ENCODE assay signal across 17 mouse cellular contexts in genomic region chr9:43765419-43766179, GRCm38 (mm10). TPM values are rescaled to one million over a fixed set of nuclear protein-coding genes. Genes with fewer than 3 reads are reported as not detected.
DNase-seq lines count a peak whose midpoint lies in the region; ATAC-seq lines count a peak whose summit lies in the region.
"Had no signal": no experiment of that assay in that cellular context is flagged by ENCODE, and none has a peak within 500 bp of the region (broad histone marks: within the 10 kb centered on the region; RNA-seq: fewer than 3 reads in every experiment).

No protein-coding gene starts in this region.

- H3K27ac ChIP-seq in hindbrain, embryonic 10.5 days: peak overlapping the region; percentile 56
- no peak overlapping the region for H3K27ac ChIP-seq in hindbrain, embryonic 14.5 days
- H3K27ac ChIP-seq in midbrain, embryonic 10.5 days (replicated peaks): peak overlapping the region; percentile 61
- no peak overlapping the region for H3K27ac ChIP-seq in midbrain, embryonic 16.5 days (ENCODE audit: low read length)
- peak overlapping the region; percentile 47; the same call in 1 of the 2 replicates for H3K27ac ChIP-seq in embryonic facial prominence, embryonic 12.5 days
- H3K27ac ChIP-seq: lung, embryonic 15.5 days; neural tube, embryonic 12.5 days had no signal

- H3K36me3 ChIP-seq in hindbrain, embryonic 10.5 days: peaks cover 6% of the 10 kb centered on the region; the same call in 1 of the 2 replicates
- H3K36me3 ChIP-seq in hindbrain, embryonic 14.5 days (replicated peaks; ENCODE audit: control insufficient read depth, insufficient read depth): no peaks in the 10 kb centered on the region
- H3K36me3 ChIP-seq in midbrain, embryonic 10.5 days: peaks cover 18% of the 10 kb centered on the region
- H3K36me3 ChIP-seq in midbrain, embryonic 16.5 days (ENCODE audit: control insufficient read depth, insufficient read depth, low read length): no peaks in the 10 kb centered on the region
- H3K36me3 ChIP-seq in embryonic facial prominence, embryonic 12.5 days: no peaks in the 10 kb centered on the region; the same call in 1 of the 2 replicates
- H3K36me3 ChIP-seq: lung, embryonic 15.5 days had no signal

- WGBS in hindbrain, embryonic 10.5 days: 66% methylated on average over 14 of the region's 14 CpGs
- WGBS in hindbrain, embryonic 14.5 days: 50% methylated on average over 14 of the region's 14 CpGs
- 70% methylated on average over 14 of the region's 14 CpGs for WGBS in midbrain, embryonic 10.5 days
- 53% methylated on average over 14 of the region's 14 CpGs for WGBS in midbrain, embryonic 16.5 days
- 62% methylated on average over 14 of the region's 14 CpGs for whole genome bisulfite sequencing in embryonic facial prominence, embryonic 12.5 days

- no peak overlapping the region for H3K4me2 ChIP-seq in hindbrain, embryonic 14.5 days (replicated peaks)
- H3K4me2 ChIP-seq in midbrain, embryonic 16.5 days (ENCODE audit: low read length): no peak overlapping the region
- no peak overlapping the region for H3K4me2 ChIP-seq in embryonic facial prominence, embryonic 12.5 days (replicated peaks)
- H3K4me2 ChIP-seq: liver, embryonic 11.5 days; lung, embryonic 15.5 days; neural tube, embryonic 12.5 days had no signal

- H3K9me3 ChIP-seq in hindbrain, embryonic 10.5 days: peaks cover 5% of the 10 kb centered on the region; the same call in 1 of the 2 replicates
- no peaks in the 10 kb centered on the region for H3K9me3 ChIP-seq in hindbrain, embryonic 14.5 days (ENCODE audit: control insufficient read depth, low read length)
- peaks cover 6% of the 10 kb centered on the region; the same call in 1 of the 2 replicates for H3K9me3 ChIP-seq in midbrain, embryonic 10.5 days (replicated peaks)
- no peaks in the 10 kb centered on the region for H3K9me3 ChIP-seq in midbrain, embryonic 16.5 days (replicated peaks; ENCODE audit: control insufficient read depth, low read length, poor library complexity, severe bottlenecking)
- H3K9me3 ChIP-seq in embryonic facial prominence, embryonic 12.5 days: no peaks in the 10 kb centered on the region
- H3K9me3 ChIP-seq: lung, embryonic 15.5 days; neural tube, embryonic 12.5 days had no signal

- no peak overlapping the region for H3K4me3 ChIP-seq in hindbrain, embryonic 10.5 days
- no peak overlapping the region for H3K4me3 ChIP-seq in hindbrain, embryonic 14.5 days (replicated peaks; ENCODE audit: low read length)
- no peak overlapping the region for H3K4me3 ChIP-seq in midbrain, embryonic 10.5 days
- H3K4me3 ChIP-seq in midbrain, embryonic 16.5 days (ENCODE audit: low read depth, low read length): no peak overlapping the region
- H3K4me3 ChIP-seq in embryonic facial prominence, embryonic 12.5 days: no peak overlapping the region
- H3K4me3 ChIP-seq: erythroblast, embryonic 14.5 days; lung, embryonic 15.5 days; megakaryocyte, embryonic 14.5 days; neural tube, embryonic 12.5 days had no signal

- no peaks in the 10 kb centered on the region for H3K27me3 ChIP-seq in hindbrain, embryonic 10.5 days (ENCODE audit: insufficient read depth, poor library complexity, severe bottlenecking)
- H3K27me3 ChIP-seq in hindbrain, embryonic 14.5 days (ENCODE audit: control insufficient read depth, insufficient read depth, low read length): no peaks in the 10 kb centered on the region
- H3K27me3 ChIP-seq in midbrain, embryonic 10.5 days (ENCODE audit: low read depth, poor library complexity, severe bottlenecking): no peaks in the 10 kb centered on the region
- H3K27me3 ChIP-seq in midbrain, embryonic 16.5 days (ENCODE audit: control insufficient read depth, insufficient read depth, low read depth, low read length): no peaks in the 10 kb centered on the region
- no peaks in the 10 kb centered on the region for H3K27me3 ChIP-seq in embryonic facial prominence, embryonic 12.5 days
- H3K27me3 ChIP-seq: lung, embryonic 15.5 days; neural tube, embryonic 12.5 days had no signal

- H3K9ac ChIP-seq in hindbrain, embryonic 14.5 days: no peak overlapping the region
- no peak overlapping the region for H3K9ac ChIP-seq in midbrain, embryonic 16.5 days (ENCODE audit: low read depth, low read length)
- no peak overlapping the region; the same call in 1 of the 2 replicates for H3K9ac ChIP-seq in embryonic facial prominence, embryonic 12.5 days
- H3K9ac ChIP-seq: lung, embryonic 15.5 days; neural tube, embryonic 12.5 days had no signal

- H3K4me1 ChIP-seq in hindbrain, embryonic 10.5 days (replicated peaks): peaks cover 76% of the 10 kb centered on the region
- peaks cover 56% of the 10 kb centered on the region for H3K4me1 ChIP-seq in hindbrain, embryonic 14.5 days (replicated peaks; ENCODE audit: control insufficient read depth, insufficient read depth, low read length)
- H3K4me1 ChIP-seq in midbrain, embryonic 10.5 days: peaks cover 77% of the 10 kb centered on the region
- H3K4me1 ChIP-seq in midbrain, embryonic 16.5 days (ENCODE audit: control insufficient read depth, insufficient read depth, low read length): peaks cover 38% of the 10 kb centered on the region
- H3K4me1 ChIP-seq in embryonic facial prominence, embryonic 12.5 days: peaks cover 35% of the 10 kb centered on the region
- H3K4me1 ChIP-seq: lung, embryonic 15.5 days; megakaryocyte, embryonic 14.5 days had no signal

- ATAC-seq in cerebellum, adult (ENCODE audit: insufficient number of reproducible peaks, low FRiP score, low TSS enrichment): 0 out of 2 replicates have a peak, but pooled peaks have one; percentile 13
- no peak for ATAC-seq in hindbrain, embryonic 14.5 days (ENCODE audit: low FRiP score)
- no peak for ATAC-seq in midbrain, embryonic 16.5 days
- 0 out of 2 replicates have a peak, but pooled peaks have one; percentile 45 for ATAC-seq in embryonic facial prominence, embryonic 12.5 days (ENCODE audit: insufficient number of reproducible peaks, insufficient read depth, low FRiP score, low TSS enrichment)

- no peak for DNase-seq in cerebellum, postnatal 4 days (ENCODE audit: low spot score in 2 of 2)
- no peak for DNase-seq in hindbrain, embryonic 10.5 days (ENCODE audit: low spot score)
- no peak for DNase-seq in hindbrain, embryonic 14.5 days (ENCODE audit: low spot score)
- no peak for DNase-seq in midbrain, embryonic 10.5 days (ENCODE audit: low spot score)
- no peak for DNase-seq in lung, postnatal 10 days
- DNase-seq: adrenal gland, postnatal 10 days; heart, adult 11 months; spleen, adult 18-20 months; thymus, postnatal 36 days had no signal

RNA-seq across cellular contexts. Expression of gene Nectin1, which starts 21.8 kb away (rescaled TPM):
- 6.6 and 7.2 TPM in 2 replicates for polyA plus RNA-seq in hindbrain, embryonic 10.5 days (2016; fragmentation: Nextera tagmentation; extraction: Ambion mirVana)
- polyA plus RNA-seq in hindbrain, embryonic 14.5 days (2014; fragmentation: Nextera tagmentation; extraction: Ambion mirVana): 18.0 and 18.9 TPM in 2 replicates
- 6.9 and 7.3 TPM in 2 replicates for polyA plus RNA-seq in midbrain, embryonic 10.5 days (2016; fragmentation: Nextera tagmentation; extraction: Ambion mirVana)
- polyA plus RNA-seq in midbrain, embryonic 16.5 days (2015; fragmentation: Nextera tagmentation; extraction: Ambion mirVana): 13.2 and 13.4 TPM in 2 replicates
- polyA plus RNA-seq in embryonic facial prominence, embryonic 12.5 days (2016; fragmentation: Nextera tagmentation; extraction: Ambion mirVana): 8.3 and 9.0 TPM in 2 replicates

Comparison
In these comparisons a context has a peak if more than half of its experiments do, and no peak if none do; other contexts are left out.
1. H3K27ac ChIP-seq: peak in hindbrain, embryonic 10.5 days (single experiment), midbrain, embryonic 10.5 days (single experiment) and embryonic facial prominence, embryonic 12.5 days (single experiment); none in hindbrain, embryonic 14.5 days (single experiment) and midbrain, embryonic 16.5 days (single experiment).
2. ATAC-seq: peak in cerebellum, adult (single experiment) and embryonic facial prominence, embryonic 12.5 days (single experiment); none in hindbrain, embryonic 14.5 days (single experiment) and midbrain, embryonic 16.5 days (single experiment).